Mouse (Mus musculus): Measurements from ENCODE around the gene Zfp385c. TPM values are rescaled to one million over a fixed set of nuclear protein-coding genes. Genes with fewer than 3 reads are reported as not detected.
"Not testable (repeated sequence)": the region's sequence is repeated elsewhere in the genome, so short reads cannot be mapped to it uniquely, and the experiment has no call there.

Gene Zfp385c
- polyA plus RNA-seq, 1 experiment from 2014 or later, result 0.06 TPM

DNA sequence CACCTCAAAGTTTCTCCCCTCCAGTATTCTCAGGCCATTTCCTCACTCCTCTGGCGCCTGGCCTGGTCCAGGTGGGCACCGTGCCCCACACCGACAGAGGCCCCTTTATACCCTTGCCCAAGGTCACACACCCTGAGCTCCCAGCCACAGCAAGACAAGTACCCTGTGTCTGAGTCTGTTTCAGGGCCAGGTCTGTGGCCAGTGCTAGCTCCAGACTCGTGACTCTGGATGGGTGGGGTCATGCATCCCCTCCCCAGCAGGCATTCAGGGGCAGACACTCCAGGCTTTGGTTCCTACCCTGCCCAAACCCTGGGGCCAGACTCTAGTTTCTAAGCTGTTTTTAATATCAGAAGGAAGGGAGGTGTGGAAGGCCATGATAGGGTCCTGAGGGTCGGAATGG, 10.4 kb downstream of the Zfp385c start:
- no peak for ATAC-seq (ENCODE audit: borderline replicate concordance, extremely low read depth, low FRiP score, low TSS enrichment)
- WGBS, result 74% methylated on average over 5 of the region's 5 CpGs
- H3K9ac ChIP-seq, result no peak overlapping the region
- H3K4me3 ChIP-seq, result no peak overlapping the region
- no peaks in the 10 kb centered on the region for H3K4me1 ChIP-seq
- H3K36me3 ChIP-seq, result no peaks in the 10 kb centered on the region
- no peak overlapping the region for H3K4me2 ChIP-seq
- H3K27ac ChIP-seq, result no peak overlapping the region
- no peaks in the 10 kb centered on the region for H3K9me3 ChIP-seq
- H3K27me3 ChIP-seq, result no peaks in the 10 kb centered on the region

DNA sequence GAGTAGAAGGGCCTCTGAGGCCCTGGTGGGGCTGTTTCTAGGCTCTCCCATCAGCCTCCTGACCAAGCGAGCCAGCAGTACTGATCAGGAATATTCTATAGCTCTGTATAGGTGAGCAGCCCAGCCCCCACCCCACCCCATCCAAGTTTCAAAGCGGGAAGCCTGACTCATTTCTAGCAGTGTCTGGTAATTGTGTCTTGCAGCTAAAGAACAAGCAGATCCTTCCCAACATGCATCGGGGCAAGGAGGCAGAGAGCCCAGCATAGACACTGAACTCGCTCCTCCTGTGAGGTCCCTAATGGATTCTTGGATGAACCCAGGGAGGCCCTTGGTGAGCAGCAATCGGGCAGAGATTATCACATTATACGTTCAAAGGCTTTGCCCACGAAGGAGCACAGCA, 14.4 kb downstream of the Zfp385c start:
- Histone ChIP-seq H3K9ac (no peak overlapping the region), H3K9me3 (no peaks in the 10 kb centered on the region), H3K36me3 (no peaks in the 10 kb centered on the region), H3K4me1 (peaks cover 4% of the 10 kb centered on the region; the same call in 1 of the 2 replicates), H3K27me3 (peaks cover 13% of the 10 kb centered on the region), H3K4me3 (no peak overlapping the region), H3K4me2 (no peak overlapping the region), H3K27ac (no peak overlapping the region)
- 42% methylated on average over 7 of the region's 7 CpGs for WGBS
- ATAC-seq (ENCODE audit: borderline replicate concordance, extremely low read depth, low FRiP score, low TSS enrichment), result no peak

DNA sequence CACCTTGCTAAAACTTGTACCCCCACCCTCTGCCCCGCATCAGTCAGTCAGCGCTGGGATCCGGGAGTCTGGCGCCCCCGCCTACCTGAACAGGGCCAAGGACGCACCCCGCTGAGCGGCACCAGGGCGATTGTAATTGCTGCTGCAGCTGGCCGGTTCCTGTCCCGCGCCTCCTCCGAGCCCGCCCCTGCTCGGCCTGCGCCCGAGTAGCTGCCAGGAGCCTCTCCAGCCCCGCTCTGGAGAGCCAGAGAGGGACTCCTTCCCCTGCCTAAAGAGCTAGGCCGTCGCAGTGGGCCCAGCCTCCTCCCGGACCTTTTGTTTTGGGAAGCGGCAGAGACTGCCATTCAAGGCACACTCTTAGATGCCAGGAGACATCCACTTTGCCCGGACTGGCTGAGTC, 19.1 kb downstream of the Zfp385c start:
- no peak overlapping the region for H3K4me3 ChIP-seq
- peak; percentile 75; the same call in 1 of the 2 replicates for ATAC-seq (ENCODE audit: borderline replicate concordance, extremely low read depth, low FRiP score, low TSS enrichment)
- WGBS, result 2% methylated on average over 23 of the region's 23 CpGs

DNA sequence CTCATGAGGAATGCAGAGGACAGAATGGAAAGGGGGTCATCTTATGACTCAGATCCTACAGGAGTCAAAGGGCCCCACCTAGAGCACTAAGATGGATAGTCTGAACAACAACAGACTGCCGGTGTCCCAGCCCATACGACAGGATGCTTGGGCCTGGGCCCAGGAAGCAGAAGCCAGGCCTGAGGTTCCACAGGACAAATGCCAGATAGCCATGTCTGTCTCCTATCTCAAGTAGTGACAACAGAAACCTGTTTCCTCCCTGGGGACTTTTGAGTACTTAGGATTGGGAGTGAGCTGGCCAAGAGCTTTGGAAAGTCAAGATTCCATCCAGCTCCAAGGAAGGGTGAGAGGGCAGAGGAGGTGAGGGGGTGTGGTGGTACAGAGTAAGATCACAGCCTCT, 20.3 kb downstream of the Zfp385c start:
- no peak for ATAC-seq (ENCODE audit: borderline replicate concordance, extremely low read depth, low FRiP score, low TSS enrichment)

More for the DNA sequence above, 19.1 kb downstream of the Zfp385c start:
- Histone ChIP-seq H3K4me2 (peak overlapping the region; percentile 30), H3K27me3 (peaks cover 28% of the 10 kb centered on the region), H3K4me1 (peaks cover 4% of the 10 kb centered on the region; the same call in 1 of the 2 replicates), H3K36me3 (no peaks in the 10 kb centered on the region), H3K27ac (no peak overlapping the region), H3K9ac (peak overlapping the region; percentile 22; the same call in 1 of the 2 replicates), H3K9me3 (no peaks in the 10 kb centered on the region)

DNA sequence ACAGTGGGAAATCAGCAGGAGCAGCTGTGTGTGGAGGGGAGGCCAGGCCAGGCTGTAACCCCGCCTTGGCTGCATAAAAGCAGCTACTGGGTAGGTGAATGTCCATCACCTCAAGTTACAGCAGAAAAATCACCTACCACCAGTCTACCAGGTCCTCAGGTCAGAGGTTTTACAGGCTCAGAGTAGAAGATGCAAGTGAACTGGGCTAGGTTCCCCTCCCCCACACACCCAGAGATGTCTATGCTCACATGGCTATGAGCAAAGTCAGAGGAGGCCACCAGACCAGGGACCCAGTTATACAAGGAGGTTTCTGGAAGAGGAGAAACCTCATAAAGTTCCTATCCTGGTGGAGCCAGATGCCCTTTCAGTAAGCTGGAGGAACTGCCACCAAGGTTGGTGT, 21.2 kb downstream of the Zfp385c start:
- Histone ChIP-seq H3K4me3 (no peak overlapping the region), H3K4me2 (no peak overlapping the region), H3K4me1 (peaks cover 4% of the 10 kb centered on the region; the same call in 1 of the 2 replicates), H3K36me3 (no peaks in the 10 kb centered on the region), H3K27ac (no peak overlapping the region), H3K9ac (no peak overlapping the region), H3K9me3 (no peaks in the 10 kb centered on the region), H3K27me3 (peaks cover 28% of the 10 kb centered on the region)
- WGBS, result 76% methylated on average over 1 of the region's 1 CpGs
- ATAC-seq (ENCODE audit: borderline replicate concordance, extremely low read depth, low FRiP score, low TSS enrichment), result no peak

More for the DNA sequence above, 20.3 kb downstream of the Zfp385c start:
- no peak overlapping the region for H3K27ac ChIP-seq
- H3K27me3 ChIP-seq, result peaks cover 28% of the 10 kb centered on the region
- H3K4me3 ChIP-seq, result no peak overlapping the region
- no peaks in the 10 kb centered on the region for H3K36me3 ChIP-seq
- H3K4me1 ChIP-seq, result peaks cover 4% of the 10 kb centered on the region; the same call in 1 of the 2 replicates
- no peak overlapping the region for H3K4me2 ChIP-seq
- 53% methylated on average over 2 of the region's 2 CpGs for WGBS
- no peak overlapping the region for H3K9ac ChIP-seq
- no peaks in the 10 kb centered on the region for H3K9me3 ChIP-seq

DNA sequence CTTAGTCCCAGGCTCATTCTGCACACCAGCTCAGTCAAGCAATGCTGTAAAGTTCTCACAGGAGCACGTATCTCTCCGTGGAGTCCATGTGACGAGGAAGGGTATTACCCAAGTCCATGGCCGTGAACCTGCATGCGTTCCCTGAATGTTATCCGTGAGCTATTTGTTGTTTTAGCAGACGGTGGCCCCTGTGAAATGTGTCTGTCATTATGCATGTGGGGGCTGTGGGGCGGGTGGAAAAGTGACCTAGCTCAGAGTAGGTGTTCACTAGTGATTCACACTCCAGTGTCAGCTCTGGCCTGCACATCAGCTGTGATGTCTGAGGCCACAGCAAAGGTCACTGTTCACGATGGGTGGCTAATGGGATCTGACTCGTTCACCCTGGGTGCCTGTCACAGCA, 32.4 kb downstream of the Zfp385c start:
- WGBS, result 56% methylated on average over 10 of the region's 10 CpGs
- Histone ChIP-seq H3K27ac (no peak overlapping the region), H3K9ac (no peak overlapping the region), H3K9me3 (no peaks in the 10 kb centered on the region), H3K27me3 (no peaks in the 10 kb centered on the region), H3K4me1 (no peaks in the 10 kb centered on the region), H3K36me3 (no peaks in the 10 kb centered on the region), H3K4me2 (no peak overlapping the region), H3K4me3 (no peak overlapping the region)
- ATAC-seq (ENCODE audit: borderline replicate concordance, extremely low read depth, low FRiP score, low TSS enrichment), result no peak

DNA sequence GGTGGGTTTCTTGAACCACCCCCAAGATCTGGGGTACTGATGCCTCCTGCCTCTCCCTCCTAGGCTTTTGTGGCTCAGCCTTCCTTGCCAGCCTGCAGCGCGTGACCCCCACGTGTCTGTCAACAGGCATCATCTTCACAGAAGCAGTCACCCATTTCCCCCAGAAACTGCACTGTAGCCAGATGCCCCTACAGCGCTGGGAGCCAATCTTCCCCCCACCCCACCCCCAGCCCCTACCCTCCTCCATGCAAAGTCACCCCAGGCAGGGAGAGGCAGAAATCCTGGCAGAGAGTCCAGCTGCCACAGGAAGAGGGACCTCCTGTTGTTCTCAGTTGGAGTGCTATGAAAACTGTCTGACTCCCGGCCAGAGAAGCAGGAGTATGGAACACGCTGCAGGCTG, 35.8 kb downstream of the Zfp385c start:
- Histone ChIP-seq H3K9ac (no peak overlapping the region), H3K4me3 (no peak overlapping the region), H3K4me1 (no peaks in the 10 kb centered on the region), H3K36me3 (no peaks in the 10 kb centered on the region), H3K9me3 (no peaks in the 10 kb centered on the region), H3K4me2 (no peak overlapping the region), H3K27ac (no peak overlapping the region), H3K27me3 (peaks cover 5% of the 10 kb centered on the region)
- 9% methylated on average over 6 of the region's 6 CpGs for WGBS
- no peak for ATAC-seq (ENCODE audit: borderline replicate concordance, extremely low read depth, low FRiP score, low TSS enrichment)

DNA sequence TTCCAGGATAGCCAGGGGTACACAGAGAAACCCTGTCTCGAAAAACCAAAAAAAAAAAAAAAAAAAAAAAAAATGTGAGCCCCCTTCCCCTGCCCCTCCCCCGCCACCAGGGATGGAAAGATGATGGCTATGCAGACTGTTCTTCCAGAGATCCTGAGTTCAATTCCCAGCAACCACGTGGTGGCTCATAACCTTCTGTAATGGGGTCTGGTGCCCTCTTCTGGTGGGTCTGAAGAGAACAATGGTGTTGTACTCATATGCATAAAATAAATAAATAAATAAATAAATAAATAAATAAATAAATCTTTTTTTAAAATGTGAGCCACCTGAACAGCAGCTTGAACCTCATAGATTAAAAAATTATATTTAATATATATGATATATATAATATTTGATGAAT, 36.7 kb downstream of the Zfp385c start:
- ATAC-seq (ENCODE audit: borderline replicate concordance, extremely low read depth, low FRiP score, low TSS enrichment); H3K4me3 ChIP-seq; H3K9ac ChIP-seq; H3K4me1 ChIP-seq; H3K4me2 ChIP-seq; H3K27ac ChIP-seq; H3K9me3 ChIP-seq; H3K36me3 ChIP-seq: not testable (repeated sequence)
- H3K27me3 ChIP-seq, result peaks cover 13% of the 10 kb centered on the region
- 63% methylated on average over 3 of the region's 3 CpGs for WGBS

DNA sequence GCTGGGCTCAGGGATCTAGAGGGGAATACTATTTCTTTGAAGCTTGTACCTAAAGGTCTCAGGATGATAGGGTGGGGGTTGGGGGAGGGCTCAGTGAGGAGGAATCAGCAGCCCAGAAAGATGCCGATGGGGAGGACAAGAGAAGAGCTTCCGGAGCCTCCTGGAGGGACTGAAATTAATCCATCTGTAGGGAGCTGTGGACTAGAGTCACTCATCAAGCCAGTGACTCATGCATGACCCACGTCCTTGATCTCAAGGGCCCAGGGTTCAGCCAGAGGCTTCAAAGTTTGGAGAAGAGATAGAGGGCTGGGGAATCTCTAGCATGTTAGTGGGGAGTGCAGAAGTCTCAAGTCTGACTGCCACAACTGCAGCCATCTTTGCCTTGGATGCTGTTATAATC, 40.5 kb downstream of the Zfp385c start:
- Histone ChIP-seq H3K4me2 (no peak overlapping the region), H3K4me1 (no peaks in the 10 kb centered on the region), H3K36me3 (no peaks in the 10 kb centered on the region), H3K27me3 (peaks cover 24% of the 10 kb centered on the region), H3K9ac (no peak overlapping the region), H3K9me3 (no peaks in the 10 kb centered on the region), H3K27ac (no peak overlapping the region), H3K4me3 (no peak overlapping the region)
- ATAC-seq (ENCODE audit: borderline replicate concordance, extremely low read depth, low FRiP score, low TSS enrichment), result no peak
- WGBS, result 18% methylated on average over 3 of the region's 3 CpGs

DNA sequence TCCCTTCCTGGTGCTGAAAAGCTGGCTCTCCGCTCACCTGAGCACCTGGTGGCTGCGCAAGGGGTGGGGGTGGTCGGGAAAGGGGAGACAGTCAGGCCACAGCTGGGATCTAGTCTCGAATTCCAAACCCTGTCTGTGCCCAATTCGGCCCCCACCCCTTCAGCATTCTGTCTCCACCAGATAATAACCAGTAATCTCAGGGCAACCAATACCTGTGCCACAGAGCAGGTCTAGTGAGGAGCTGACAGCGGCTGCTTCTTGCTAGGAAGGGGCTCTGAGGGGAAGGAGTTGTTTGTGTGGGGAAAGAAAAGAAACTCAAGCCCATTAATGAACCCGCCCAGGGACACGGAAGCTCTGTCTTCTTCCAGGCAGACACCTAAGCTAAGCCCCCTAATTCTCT, 41.0 kb downstream of the Zfp385c start:
- no peak for ATAC-seq (ENCODE audit: borderline replicate concordance, extremely low read depth, low FRiP score, low TSS enrichment)

DNA sequence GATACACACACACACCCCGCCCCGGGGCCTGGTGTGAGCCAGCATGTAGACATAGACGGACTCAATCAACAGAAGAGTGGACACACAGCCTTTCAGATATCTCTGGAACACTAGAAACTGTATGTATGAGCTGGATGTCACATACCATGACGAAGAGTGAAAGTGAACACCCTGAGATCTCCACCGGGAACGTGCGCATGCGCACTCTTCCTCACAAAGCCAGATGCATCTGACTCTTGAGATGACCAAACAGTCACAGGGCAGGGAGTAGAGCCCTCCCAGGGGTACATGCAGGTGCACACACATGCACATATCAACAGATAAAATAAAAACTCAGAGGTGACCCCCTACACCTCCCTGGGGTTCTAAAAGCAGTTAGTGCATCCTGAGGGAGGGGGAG, 43.9 kb downstream of the Zfp385c start:
- no peak overlapping the region for H3K27ac ChIP-seq
- H3K36me3 ChIP-seq, result no peaks in the 10 kb centered on the region
- no peak for ATAC-seq (ENCODE audit: borderline replicate concordance, extremely low read depth, low FRiP score, low TSS enrichment)
- no peaks in the 10 kb centered on the region for H3K4me1 ChIP-seq
- no peak overlapping the region for H3K9ac ChIP-seq
- H3K27me3 ChIP-seq, result peaks cover 24% of the 10 kb centered on the region
- WGBS, result 76% methylated on average over 8 of the region's 8 CpGs
- H3K4me3 ChIP-seq, result no peak overlapping the region
- H3K4me2 ChIP-seq, result no peak overlapping the region
- no peaks in the 10 kb centered on the region for H3K9me3 ChIP-seq

More for the DNA sequence above, 41.0 kb downstream of the Zfp385c start:
- Histone ChIP-seq H3K4me2 (no peak overlapping the region), H3K4me3 (no peak overlapping the region), H3K27me3 (peaks cover 24% of the 10 kb centered on the region), H3K27ac (no peak overlapping the region), H3K36me3 (no peaks in the 10 kb centered on the region), H3K9me3 (no peaks in the 10 kb centered on the region), H3K9ac (no peak overlapping the region), H3K4me1 (no peaks in the 10 kb centered on the region)
- 5% methylated on average over 8 of the region's 8 CpGs for WGBS

DNA sequence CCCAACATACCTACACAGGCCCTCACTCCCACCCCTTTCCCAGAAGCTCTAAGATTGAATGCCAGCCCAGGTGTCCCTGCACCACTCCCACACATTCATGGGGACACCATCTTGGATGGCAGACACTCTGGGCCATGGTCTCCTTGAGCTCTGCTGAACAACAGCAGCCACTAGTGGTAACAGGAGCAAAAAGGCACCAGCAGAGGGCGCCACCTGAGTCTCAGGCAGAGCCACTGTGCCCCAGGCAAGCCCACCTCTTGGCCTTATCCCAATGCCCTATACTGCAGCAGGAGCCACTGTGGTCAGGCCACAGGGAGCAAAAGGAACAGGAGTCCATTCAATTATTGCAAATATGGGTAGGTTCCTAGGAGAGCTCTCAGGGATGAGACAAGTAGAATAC, 46.0 kb downstream of the Zfp385c start:
- Histone ChIP-seq H3K4me3 (no peak overlapping the region), H3K9me3 (no peaks in the 10 kb centered on the region), H3K27me3 (peaks cover 20% of the 10 kb centered on the region), H3K4me1 (no peaks in the 10 kb centered on the region), H3K36me3 (no peaks in the 10 kb centered on the region), H3K9ac (no peak overlapping the region), H3K27ac (no peak overlapping the region), H3K4me2 (no peak overlapping the region)
- 0% methylated on average over 1 of the region's 1 CpGs for WGBS
- no peak for ATAC-seq (ENCODE audit: borderline replicate concordance, extremely low read depth, low FRiP score, low TSS enrichment)

Data from lung, embryonic 15.5 days (tissue).